Mouse (Mus musculus) intestine, embryonic 14.5 days (tissue): ENCODE data around the gene Cox5a. TPM values are rescaled to one million over a fixed set of nuclear protein-coding genes. Genes with fewer than 3 reads are reported as not detected.
A peak's percentile ranks its signal among the peaks of the same experiment; 100 is the strongest.

Experiments used
- ATAC-seq: fragments of 200-750 bp; cut with Nextera tagmentation; replicated peaks from 2 replicates; pipeline ENCODE4 v1.8.0; 2017; ENCODE audit warnings: low read depth, moderate number of reproducible peaks, moderate TSS enrichment, moderate library complexity; ENCODE audit not compliant: low FRiP score, low TSS enrichment
- DNase-seq: peaks from one replicate; pipeline ENCODE4 v3.0.0-alpha.2; 2018; ENCODE audit warnings: low spot score
- H3K27ac ChIP-seq: fragments of 300-500 bp; sonication (generic); 2 replicates; pipeline ENCODE4 v1.5.1; 2014; ENCODE audit warnings: low read depth, mild to moderate bottlenecking, control low read depth
- H3K27me3 ChIP-seq: fragments of 300-500 bp; sonication (generic); replicated peaks from 2 replicates; pipeline ENCODE4 v1.6.1; 2014; ENCODE audit warnings: low read length, control low read depth; ENCODE audit not compliant: control insufficient read depth, insufficient read depth
- H3K36me3 ChIP-seq: fragments of 300-500 bp; sonication (generic); 2 replicates; pipeline ENCODE4 v1.6.1; 2014; ENCODE audit warnings: low read length, control low read depth; ENCODE audit not compliant: control insufficient read depth, insufficient read depth
- H3K4me1 ChIP-seq: fragments of 300-500 bp; sonication (generic); replicated peaks from 2 replicates; pipeline ENCODE4 v1.6.1; 2014; ENCODE audit warnings: low read length, control low read depth, mixed read lengths; ENCODE audit not compliant: control insufficient read depth, insufficient read depth
- H3K4me2 ChIP-seq: fragments of 300-500 bp; sonication (generic); 2 replicates; pipeline ENCODE4 v1.6.1; 2014; ENCODE audit warnings: low read length
- H3K4me3 ChIP-seq: fragments of 300-500 bp; sonication (generic); 2 replicates; pipeline ENCODE4 v1.5.1; 2014; ENCODE audit warnings: low read depth, low read length, control low read depth, mixed read lengths
- H3K9ac ChIP-seq: fragments of 300-500 bp; sonication (generic); 2 replicates; pipeline ENCODE4 v1.6.1; 2014; ENCODE audit warnings: mild to moderate bottlenecking, low read length
- H3K9me3 ChIP-seq: fragments of 300-500 bp; sonication (generic); 2 replicates; pipeline ENCODE4 v1.6.1; 2016; ENCODE audit warnings: low read length, control low read depth; ENCODE audit not compliant: control insufficient read depth
- WGBS: fragments of 180-500 bp; shearing (Covaris S2); extraction: QIAGEN DNeasy Blood & Tissue Kit; methylation state at CpG from one replicate; pipeline ENCODE4 v1.1.7; 2014; 5-methylcytosine and 5-hydroxymethylcytosine counted together
- polyA plus RNA-seq: library from polyadenylated mRNA; unstranded; fragments of >200 nt; fragmentation: Nextera tagmentation; extraction: Ambion mirVana; gene quantifications from 2 replicates; pipeline ENCODE4 v1.2.1, GENCODE M21; 2014

The Cox5a gene
- polyA plus RNA-seq, 1 experiment from 2014 or later = 687 TPM

DNA sequence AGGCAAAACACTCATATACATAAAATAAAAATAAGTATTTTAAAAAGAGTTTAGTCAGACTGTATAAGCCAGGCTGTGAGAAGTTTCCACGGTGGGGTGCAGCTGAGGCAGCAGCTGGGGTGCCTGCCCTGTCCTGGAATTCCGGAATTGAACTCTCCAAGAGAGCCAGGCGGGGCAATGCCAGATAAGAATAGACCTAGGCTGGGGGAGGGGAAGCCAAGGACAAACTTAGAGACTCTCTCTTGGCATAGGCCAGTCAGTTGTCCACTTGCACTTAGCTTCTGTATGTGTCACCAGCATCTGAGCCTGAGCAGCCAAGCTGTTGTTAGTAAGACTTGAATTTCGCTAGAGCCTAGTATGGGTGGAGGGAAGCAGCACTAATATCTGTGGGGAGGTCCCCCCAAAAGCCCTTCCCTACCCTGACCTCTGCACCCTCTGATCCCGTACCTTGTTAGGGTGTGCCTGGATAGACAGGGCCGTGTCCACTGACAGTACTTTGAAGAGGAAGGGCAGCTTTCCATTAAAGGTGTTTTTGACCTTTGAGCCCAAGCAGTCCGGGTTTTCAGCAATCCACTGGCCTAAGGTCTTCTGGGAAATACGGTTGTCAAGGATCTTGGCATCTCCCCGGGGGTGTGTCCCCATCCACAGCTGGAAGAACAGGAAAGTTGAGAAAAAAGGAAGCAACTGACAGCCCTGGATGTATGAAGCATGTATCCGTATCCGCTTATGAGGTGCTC lies 29.2 kb downstream of the Cox5a start:
- Histone ChIP-seq H3K4me3 (no peak overlapping the region), H3K9me3 (no peaks in the 10 kb centered on the region), H3K27ac (no peak overlapping the region), H3K27me3 (no peaks in the 10 kb centered on the region), H3K4me2 (no peak overlapping the region), H3K4me1 (peaks cover 4% of the 10 kb centered on the region; the same call in 1 of the 2 replicates), H3K36me3 (peaks cover 42% of the 10 kb centered on the region), H3K9ac (no peak overlapping the region)
- DNase-seq (no peak), ATAC-seq (peak; percentile 40; the same call in 1 of the 2 replicates)
- WGBS = 72% methylated on average over 11 of the region's 11 CpGs

DNA sequence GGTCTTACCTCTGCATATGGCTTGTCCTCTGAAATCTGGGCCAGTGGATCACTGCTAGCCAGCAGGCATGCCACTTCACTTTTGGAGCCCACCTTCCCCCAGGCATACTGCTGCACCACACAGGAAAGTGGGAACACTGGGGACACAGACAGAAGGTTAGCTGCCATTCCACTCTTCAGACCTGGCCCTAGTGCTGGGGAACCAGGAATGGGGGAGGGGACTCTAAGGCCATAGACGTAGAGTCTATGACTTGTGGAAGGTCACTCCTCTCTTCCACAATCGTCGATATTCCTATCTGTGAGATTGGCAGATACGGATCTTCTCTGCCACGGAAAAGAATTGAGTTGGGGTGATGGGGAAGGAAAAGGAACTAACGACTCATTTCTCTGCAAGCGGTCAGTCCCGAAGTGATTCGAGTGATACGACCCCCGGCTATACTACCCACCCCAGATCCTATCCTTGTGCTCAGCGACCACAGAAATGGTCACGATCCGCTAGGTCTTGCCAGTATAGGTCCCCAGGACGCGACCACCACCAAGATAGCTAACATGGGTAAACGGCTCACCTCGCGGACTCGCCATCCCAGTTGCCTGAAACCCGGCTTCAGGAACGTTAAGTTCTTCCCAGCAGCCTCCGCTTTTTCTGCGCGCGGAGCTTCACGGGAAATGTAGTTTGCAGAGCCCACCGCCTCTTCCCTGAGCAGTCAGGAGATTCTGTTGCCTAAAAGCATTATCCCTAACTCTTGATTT lies 31.2 kb downstream of the Cox5a start, which contains the start of gene Mpi:
Mpi (minus strand) TSS at position 625 of the 749 bp plus-strand sequence.
- Histone ChIP-seq H3K9me3 (no peaks in the 10 kb centered on the region), H3K9ac (peak within 1 kb of the TSS; percentile 60), H3K4me3 (peak within 1 kb of the TSS; percentile 67), H3K27me3 (no peaks in the 10 kb centered on the region), H3K4me2 (peak within 1 kb of the TSS; percentile 83), H3K27ac (no peak within 1 kb of the TSS), H3K4me1 (peaks cover 4% of the 10 kb centered on the region; the same call in 1 of the 2 replicates), H3K36me3 (peaks cover 22% of the 10 kb centered on the region)
- DNase-seq (peak; percentile 84), ATAC-seq (peak; percentile 46; the same call in 1 of the 2 replicates)
- under 1% methylated on average over 28 of the region's 28 CpGs for WGBS

DNA sequence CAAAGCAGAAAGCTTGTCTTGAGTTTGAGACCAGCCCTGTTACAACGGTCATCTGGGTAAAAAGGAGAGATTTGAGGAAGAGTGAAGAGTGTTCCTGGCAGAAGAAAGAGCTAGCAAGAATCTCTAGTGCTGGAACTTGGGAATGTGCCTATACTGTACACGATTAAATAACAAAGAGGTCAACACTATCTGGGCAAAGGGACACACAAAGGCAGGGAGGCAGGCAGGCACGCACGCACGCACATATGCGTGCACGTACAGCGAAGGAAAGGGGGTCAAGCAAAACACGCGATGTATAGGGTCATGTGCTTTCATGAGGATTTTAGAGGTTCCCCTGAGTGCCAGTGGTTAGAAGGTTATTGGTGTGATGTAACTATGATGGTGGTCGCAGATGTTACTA lies 32.0 kb downstream of the Cox5a start:
- WGBS = 74% methylated on average over 11 of the region's 11 CpGs
- H3K4me1 ChIP-seq = peaks cover 4% of the 10 kb centered on the region; the same call in 1 of the 2 replicates
- H3K4me3 ChIP-seq = 0 out of 2 replicates have a peak overlapping the region, but pooled peaks have one; percentile 67
- peaks cover 14% of the 10 kb centered on the region for H3K36me3 ChIP-seq
- DNase-seq (no peak), ATAC-seq (no peak)
- H3K9ac ChIP-seq = no peak overlapping the region
- no peaks in the 10 kb centered on the region for H3K27me3 ChIP-seq
- no peak overlapping the region for H3K27ac ChIP-seq
- 0 out of 2 replicates have a peak overlapping the region, but pooled peaks have one; percentile 83 for H3K4me2 ChIP-seq
- H3K9me3 ChIP-seq = no peaks in the 10 kb centered on the region

- no peaks in the 10 kb centered on the region for H3K9me3 ChIP-seq
- H3K4me3 ChIP-seq = no peak overlapping the region
- ATAC-seq (no peak), DNase-seq (no peak)
- H3K9ac ChIP-seq = no peak overlapping the region
- no peak overlapping the region for H3K27ac ChIP-seq
- H3K4me1 ChIP-seq = peaks cover 4% of the 10 kb centered on the region; the same call in 1 of the 2 replicates
- H3K4me2 ChIP-seq = no peak overlapping the region
- H3K36me3 ChIP-seq = no peaks in the 10 kb centered on the region; the same call in 1 of the 2 replicates
- H3K27me3 ChIP-seq = no peaks in the 10 kb centered on the region
- WGBS = 49% methylated on average over 3 of the region's 3 CpGs
These were observed 33.7 kb downstream of the Cox5a start for GRCm38 (mm10) chr9:57554753-57555152.

DNA sequence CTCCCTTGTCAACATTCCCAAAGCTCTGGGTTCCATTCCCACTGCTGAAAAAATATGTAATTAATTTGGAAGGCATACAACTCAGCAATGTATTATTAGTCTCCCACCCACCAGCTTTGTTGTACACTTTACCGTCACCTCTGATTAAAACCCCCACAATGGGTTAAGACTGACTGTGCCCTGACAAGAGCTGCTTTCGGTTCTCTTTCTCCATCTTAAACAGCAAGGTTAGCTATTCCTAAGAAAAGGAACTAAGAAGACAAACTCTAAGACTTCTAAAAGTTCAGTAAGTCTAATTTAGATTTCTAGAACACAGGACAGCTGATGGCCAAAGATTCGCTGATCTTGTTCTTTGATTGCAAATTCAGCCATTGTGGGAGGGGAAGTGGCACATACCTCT lies 36.1 kb downstream of the Cox5a start:
- H3K27me3 ChIP-seq = no peaks in the 10 kb centered on the region
- no peak overlapping the region for H3K9ac ChIP-seq
- no peaks in the 10 kb centered on the region for H3K36me3 ChIP-seq
- no peak overlapping the region for H3K27ac ChIP-seq
- ATAC-seq = no peak
- peaks cover 13% of the 10 kb centered on the region for H3K4me1 ChIP-seq
- H3K9me3 ChIP-seq = no peaks in the 10 kb centered on the region
- H3K4me3 ChIP-seq = no peak overlapping the region
- DNase-seq = no peak
- no peak overlapping the region for H3K4me2 ChIP-seq
- 75% methylated on average over 3 of the region's 3 CpGs for WGBS

DNA sequence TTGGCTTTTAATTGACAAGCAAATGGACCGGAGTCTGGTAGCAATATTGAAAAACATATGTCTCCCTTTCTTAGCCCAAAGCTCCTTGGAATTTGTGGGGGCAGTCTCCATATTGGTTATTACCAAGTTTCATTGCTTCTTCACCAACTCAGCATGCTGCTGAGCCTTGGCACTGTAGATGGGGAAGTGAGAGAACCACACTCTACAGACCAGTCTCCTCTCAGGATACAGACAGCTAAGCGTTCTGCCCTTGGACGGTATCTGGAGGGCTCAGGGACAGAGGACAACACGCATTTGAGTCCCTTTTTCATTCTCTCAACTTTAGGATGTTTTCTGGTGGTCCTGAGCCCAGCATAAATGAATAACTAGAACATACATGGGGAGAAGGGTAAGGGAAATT lies 37.6 kb downstream of the Cox5a start:
- H3K4me1 ChIP-seq = peaks cover 22% of the 10 kb centered on the region
- WGBS = 82% methylated on average over 4 of the region's 4 CpGs
- no peaks in the 10 kb centered on the region for H3K27me3 ChIP-seq
- H3K27ac ChIP-seq = no peak overlapping the region
- no peak overlapping the region for H3K9ac ChIP-seq
- no peak overlapping the region for H3K4me3 ChIP-seq
- no peaks in the 10 kb centered on the region for H3K9me3 ChIP-seq
- DNase-seq (no peak), ATAC-seq (no peak)
- H3K4me2 ChIP-seq = no peak overlapping the region
- no peaks in the 10 kb centered on the region for H3K36me3 ChIP-seq

GRCm38 (mm10) chr9:57559568-57559967 lies 38.5 kb downstream of the Cox5a start:
- H3K4me1 ChIP-seq = peaks cover 25% of the 10 kb centered on the region

DNA sequence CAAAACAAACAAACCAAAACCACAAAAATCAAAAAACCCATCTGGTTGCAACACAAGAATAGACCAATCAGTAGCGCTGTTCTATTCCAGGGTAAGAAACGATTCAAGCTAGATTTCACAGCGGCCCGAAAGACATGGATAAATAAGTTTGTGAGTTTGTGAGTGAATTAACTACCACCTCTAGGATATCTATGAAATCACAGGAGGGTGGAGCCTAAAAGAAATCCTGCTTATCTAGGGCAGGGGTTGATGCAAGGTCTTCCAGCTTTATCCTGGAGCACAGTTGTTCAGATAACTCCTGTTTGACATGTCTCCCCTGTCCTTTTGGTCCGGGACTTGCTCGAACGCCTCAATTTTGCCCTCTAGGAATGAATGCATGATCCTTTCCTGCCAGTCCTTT lies 39.2 kb downstream of the Cox5a start:
- Histone ChIP-seq H3K27me3 (no peaks in the 10 kb centered on the region), H3K36me3 (no peaks in the 10 kb centered on the region), H3K4me3 (peak overlapping the region; percentile 77), H3K9me3 (no peaks in the 10 kb centered on the region), H3K27ac (no peak overlapping the region; the same call in 1 of the 2 replicates), H3K4me1 (peaks cover 25% of the 10 kb centered on the region), H3K9ac (peak overlapping the region; percentile 61), H3K4me2 (peak overlapping the region; percentile 50)
- no peak for ATAC-seq
- DNase-seq = no peak
- WGBS = 28% methylated on average over 7 of the region's 7 CpGs

More at GRCm38 (mm10) chr9:57559568-57559967, 38.5 kb downstream of the Cox5a start:
- Histone ChIP-seq H3K4me3 (no peak overlapping the region), H3K36me3 (no peaks in the 10 kb centered on the region), H3K27me3 (no peaks in the 10 kb centered on the region), H3K4me2 (no peak overlapping the region), H3K9ac (no peak overlapping the region), H3K27ac (no peak overlapping the region), H3K9me3 (no peaks in the 10 kb centered on the region)
- ATAC-seq (no peak), DNase-seq (no peak)
- 71% methylated on average over 2 of the region's 2 CpGs for WGBS
